Mouse (Mus musculus) thymus, postnatal 36 days (tissue): Measurements from ENCODE around the gene Trim30a.
"Not testable (repeated sequence)": the region's sequence is repeated elsewhere in the genome, so short reads cannot be mapped to it uniquely, and the experiment has no call there.

ENCODE experiments used
- DNase-seq, 2 experiments: peaks; one replicate each; pipeline ENCODE4 v3.0.0; 2022; ENCODE audit warnings: mixed read lengths in 2 of 2

Gene Trim30a

DNA sequence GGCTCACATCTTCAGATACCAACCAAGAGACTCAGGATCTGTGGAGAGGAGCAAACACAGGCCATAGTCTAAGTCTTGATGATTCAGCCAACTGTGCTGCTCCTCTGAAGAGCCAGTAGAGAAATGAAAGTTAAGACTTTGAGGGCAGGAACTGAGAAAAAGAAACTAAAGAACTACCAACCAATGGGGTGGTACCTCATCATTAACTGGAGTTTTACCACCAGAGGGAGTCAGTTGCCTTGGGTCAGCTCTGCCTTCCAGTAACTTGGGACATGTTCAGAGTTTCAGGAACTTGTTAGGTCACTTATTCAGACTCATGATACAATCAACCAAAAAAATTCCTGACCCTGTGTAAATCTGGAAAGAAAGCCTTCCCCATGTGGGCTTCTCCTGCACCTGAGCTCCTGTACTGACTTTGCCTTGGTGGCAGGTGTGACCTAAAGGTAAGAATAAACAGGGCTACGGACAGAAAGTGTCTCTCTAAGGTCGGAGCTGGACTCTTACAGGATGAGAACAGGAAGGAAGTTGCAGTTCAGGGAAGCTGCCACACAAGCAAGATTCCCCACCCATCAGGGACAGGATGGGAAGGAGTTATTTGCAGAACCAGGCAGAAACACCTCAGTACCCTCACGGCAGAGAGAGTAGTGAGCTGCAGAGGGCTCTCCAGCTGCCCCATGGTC lies at the start of gene Trim30a:
Trim30a (minus strand) TSS at position 129 of the 680 bp plus-strand sequence.
- no peak for DNase-seq

DNA sequence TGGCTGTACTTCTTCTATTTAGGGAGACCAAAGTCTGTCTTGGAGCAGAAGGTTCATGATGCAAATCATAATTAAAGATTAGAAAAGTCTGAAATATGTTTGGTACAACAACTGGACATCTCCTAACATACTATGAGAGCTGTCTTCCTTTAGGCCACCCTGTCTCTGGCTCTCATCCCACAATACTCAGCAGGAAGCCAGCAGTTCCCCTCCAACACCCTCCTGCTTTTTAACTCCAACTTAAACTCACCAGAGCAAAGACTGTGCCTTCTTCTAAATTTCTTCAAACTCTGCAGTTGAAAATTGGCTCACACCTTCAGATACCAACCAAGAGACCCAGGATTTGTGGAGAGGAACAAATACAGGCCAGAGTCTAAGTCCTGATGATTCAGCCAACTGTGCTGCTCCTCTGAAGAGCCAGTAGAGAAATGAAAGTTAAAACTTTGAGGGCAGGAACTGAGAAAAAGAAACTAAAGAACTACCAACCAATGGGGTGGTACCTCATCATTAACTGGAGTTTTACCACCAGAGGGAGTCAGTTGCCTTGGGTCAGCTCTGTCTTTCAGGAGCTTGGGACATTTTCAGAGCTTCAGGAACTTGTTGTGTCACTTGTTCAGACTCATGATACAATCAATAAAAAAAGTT lies 42.5 kb upstream of the Trim30a start, which contains the start of gene Trim30d:
Trim30d (minus strand) TSS at position 429 of the 645 bp plus-strand sequence.
- not testable (repeated sequence) for DNase-seq

DNA sequence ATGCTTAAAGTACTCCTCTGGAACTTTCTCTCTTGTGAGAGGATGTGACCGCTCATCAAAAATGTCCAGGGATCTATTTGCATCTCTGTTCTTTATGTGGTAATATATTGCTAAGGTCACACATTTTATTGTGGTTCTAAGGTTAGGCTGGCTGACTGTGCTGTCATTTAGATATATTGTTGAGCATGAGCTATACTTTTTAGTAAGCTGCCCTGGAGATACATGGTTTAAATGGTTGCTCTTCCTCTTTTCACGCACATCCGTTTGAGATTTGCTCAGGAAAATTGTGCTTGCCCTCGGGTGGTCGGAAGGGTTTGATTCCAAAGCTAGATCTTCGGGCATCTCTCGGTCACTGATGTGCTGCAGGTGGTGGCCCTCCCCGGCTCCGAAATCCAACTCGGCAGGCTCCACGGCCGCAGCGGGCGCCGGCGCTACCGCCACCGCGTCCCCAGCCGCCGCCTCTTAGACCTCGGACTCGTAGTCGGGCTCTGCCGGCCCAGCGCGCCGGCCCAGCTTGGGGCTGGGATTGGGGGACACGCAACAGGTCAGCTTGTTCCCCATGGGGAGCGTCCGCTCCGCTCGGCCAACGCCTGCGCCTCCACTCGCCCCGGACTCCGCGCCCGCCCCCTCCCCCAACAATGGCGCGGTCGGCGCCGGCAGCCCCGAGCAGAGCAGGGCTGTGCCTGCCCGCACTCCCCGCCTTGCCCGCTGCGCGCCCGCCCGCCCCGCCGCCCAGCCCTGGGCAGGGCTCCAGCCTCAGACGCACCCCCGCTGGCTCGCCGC lies 36.8 kb upstream of the Trim30a start:
- DNase-seq, result no peak

DNA sequence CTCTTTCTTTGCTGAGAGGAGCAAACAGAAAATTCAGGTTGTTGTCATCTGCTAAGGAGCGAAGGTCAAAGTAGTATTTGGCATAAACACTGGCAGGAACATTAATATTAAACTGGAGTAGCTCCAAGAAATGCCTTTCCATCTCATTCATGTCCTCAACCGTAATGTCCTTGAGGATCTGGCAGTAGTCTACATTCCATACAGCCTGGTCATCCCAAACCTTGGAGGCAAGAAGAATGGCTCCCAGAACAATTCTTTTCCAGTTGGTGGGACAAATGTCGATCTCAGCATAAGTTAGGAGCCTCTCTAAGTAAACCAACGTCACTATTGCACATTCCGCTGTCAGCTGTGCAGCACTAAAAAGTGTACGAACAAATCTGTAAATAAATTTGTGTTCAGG lies 36.2 kb upstream of the Trim30a start:
- not testable (repeated sequence) for DNase-seq

DNA sequence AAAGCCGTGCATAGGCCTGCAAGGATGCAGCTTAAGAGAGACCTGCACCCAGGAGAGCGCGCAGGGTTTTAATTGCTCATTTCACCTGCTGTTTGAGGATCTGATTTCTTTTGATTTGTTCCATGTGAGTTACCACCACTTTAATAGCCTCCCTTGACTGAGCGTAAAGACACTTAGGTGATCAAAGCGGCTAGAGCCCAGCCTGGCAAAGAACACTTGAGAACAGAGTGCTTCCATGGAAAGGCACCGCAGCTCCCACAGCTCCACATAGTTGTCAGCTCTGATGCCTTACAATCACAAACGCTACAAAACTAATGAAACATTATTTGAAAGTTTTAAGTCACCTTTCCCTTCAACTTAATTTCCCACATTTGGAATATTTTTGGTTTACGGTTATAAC lies 34.5 kb upstream of the Trim30a start:
- not testable (repeated sequence) for DNase-seq

DNA sequence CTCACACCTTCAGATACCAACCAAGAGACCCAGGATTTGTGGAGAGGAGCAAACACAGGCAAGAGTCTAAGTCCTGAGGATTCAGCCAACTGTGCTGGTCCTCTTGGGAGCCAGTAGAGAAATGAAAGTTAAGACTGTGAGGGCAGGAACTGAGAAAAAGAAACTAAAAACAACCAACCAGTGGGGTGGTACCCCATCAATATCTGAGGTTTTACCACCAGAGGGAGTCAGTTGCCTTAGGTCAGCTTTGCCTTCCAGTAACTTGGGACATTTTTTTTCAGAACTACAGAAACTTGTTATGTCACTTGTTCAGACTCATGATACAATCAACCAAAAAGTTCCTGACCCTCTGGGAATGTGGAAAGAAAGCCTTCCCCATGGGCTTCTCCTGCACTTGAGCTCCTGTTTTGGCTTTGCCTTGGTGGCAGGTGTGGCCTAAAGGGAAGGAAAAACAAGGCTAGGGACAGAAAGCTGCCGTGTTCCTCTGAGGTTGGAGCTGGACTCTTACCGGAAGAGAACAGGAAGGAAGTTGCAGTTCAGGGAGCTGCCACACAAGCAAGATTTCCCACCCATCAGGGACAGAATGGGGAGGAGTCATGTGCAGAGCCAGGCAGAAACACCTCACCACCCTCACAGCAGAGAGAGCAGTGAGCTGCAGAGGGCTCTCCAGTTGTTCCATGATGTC lies 18.9 kb downstream of the Trim30a start:
- peak; percentile 49 to 60 for DNase-seq

DNA sequence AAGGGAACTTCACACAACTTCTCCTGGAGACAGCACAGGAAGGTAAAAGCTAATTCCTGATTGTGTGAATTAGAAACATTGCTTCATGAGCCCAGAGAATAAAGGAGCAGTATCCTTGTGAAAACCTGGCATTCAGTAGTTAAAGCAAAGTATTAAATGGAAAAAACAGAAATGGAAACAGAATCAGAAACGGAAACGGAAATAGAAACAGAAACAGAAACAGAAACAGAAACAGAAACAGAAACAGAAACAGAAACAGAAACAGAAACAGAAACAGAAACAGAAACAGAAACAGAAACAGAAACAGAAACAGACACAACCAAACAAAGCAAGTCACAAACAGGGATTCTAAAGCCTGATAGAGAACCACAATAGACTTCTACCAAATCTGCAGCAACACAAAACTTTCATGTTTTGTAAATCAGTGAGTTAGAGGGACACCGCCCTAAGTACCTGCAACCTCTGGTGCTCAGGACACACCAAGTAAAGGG lies 60.5 kb downstream of the Trim30a start:
- no peak for DNase-seq

DNA sequence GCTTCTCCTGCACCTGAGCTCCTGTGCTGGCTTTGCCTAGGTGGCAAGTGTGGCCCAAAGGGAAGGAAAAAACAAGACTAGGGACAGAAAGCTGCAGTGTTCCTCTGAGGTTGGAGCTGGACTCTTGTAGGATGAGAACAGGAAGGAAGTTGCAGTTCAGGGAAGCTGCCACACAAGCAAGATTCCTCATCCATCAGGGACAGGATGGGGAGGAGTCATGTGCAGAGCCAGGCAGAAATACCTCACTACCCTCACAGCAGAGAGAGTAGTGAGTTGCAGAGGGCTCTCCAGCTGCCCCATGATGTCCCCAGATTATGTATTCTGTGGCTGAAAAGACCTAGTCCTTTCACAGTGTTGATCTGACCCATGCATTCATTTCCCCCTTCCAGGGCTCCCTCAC lies 63.9 kb downstream of the Trim30a start:
- no peak for DNase-seq

DNA sequence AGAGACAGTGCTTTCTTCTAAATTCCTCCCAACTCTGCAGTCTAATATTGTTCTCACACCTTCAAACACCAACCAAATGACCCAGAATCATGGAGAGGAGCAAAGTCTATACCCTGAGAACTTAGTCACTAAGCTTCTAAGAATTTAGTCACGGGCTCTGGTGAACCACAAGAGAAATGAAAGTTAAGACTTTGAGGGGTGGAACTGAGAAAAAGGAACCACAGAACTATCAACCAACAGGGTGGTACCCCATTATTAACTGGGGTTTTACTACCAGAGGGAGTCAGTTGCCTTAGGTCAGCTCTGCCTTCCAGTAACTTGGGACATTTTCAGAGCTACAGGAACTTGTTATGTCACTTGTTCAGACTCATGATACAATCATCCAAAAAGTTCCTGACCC lies 64.3 kb downstream of the Trim30a start, which contains the start of gene Trim30c:
Trim30c (minus strand) TSS at position 140 of the 400 bp plus-strand sequence.
- no peak for DNase-seq

DNA sequence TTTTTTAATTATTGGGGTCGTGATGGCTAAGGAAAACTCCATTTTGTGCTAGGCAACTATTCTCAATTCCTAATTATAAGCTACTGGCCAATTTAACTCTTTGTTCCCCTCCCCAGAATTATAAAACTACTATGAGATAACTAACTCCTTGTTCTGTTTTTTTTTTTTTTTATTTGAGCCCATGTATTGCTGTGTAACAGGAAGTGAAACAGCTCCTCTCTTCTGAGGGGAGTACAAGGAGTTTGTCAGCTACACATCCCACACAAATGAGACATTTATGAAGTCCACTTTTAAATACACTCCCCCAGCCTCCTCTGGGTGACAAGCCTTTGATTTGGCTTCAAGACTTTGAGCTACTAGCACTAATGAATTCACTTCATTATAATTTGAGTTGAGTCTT lies 66.5 kb downstream of the Trim30a start:
- no peak for DNase-seq

DNA sequence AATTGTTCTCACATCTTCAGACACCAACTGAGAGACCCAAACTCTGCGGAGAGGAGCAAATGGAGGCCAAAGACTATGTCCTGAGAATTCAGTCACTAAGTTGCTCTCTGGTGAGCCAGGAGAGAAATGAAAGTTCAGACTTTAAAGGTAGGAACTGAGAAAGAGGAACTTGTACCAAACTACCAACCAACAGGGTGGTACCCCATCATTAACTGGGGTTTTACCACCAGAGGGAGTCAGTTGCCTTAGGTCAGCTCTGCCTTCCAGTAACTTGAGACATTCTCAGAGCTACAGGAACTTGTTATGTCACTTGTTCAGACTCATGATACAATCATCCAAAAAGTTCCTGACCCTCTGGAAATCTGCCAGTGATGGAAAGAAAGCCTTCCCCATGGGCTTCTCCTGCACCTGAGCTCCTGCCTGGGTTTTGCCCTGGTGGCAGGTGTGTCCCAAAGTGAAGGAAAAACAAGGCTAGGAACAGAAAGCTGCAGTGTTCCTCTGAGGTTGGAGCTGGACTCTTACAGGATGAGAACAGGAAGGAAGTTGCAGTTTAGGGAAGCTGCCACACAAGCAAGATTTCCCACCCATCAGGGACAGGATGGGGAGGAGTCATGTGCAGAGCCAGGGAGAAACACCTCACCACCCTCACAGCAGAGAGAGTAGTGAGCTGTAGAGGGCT lies 95.1 kb downstream of the Trim30a start, which contains the start of gene Trim30b:
Trim30b (minus strand) TSS at position 149 of the 679 bp plus-strand sequence.
- peak in 1 of 2 experiments; percentile 6 for DNase-seq

DNA sequence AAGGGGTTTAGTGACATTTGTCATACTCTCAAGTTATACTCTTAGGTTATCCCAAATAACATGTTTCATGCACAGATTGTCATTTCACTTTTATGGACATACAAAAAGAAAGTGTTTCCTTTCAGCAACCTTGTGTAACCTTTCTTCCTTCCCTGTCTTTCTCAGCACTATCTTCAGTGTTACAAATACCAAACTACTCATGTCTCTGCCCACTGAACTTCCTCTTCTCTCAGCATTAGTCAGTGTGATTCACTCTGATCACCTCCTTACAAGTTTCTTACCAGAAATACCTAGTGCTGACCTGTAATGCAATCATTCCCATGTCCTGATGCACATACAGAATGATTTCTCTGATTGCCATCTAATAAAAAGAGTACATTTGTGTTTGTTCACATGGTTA lies 98.7 kb downstream of the Trim30a start:
- DNase-seq, result no peak
